Mouse (Mus musculus) hindbrain, embryonic 13.5 days (tissue): ENCODE measurements around the gene Mybpc3. TPM values are rescaled to one million over a fixed set of nuclear protein-coding genes. Genes with fewer than 3 reads are reported as not detected.
A peak's percentile ranks its signal among the peaks of the same experiment; 100 is the strongest.

Experiments used
- ATAC-seq: fragments of 200-750 bp; cut with Nextera tagmentation; 2 replicates; pipeline ENCODE4 v1.8.0; 2017; ENCODE audit warnings: moderate TSS enrichment; ENCODE audit not compliant: low FRiP score
- H3K27ac ChIP-seq: fragments of 300-500 bp; sonication (generic); 2 replicates; pipeline ENCODE4 v1.5.1; 2015; ENCODE audit warnings: inconsistent platforms, mild to moderate bottlenecking, moderate library complexity
- H3K27me3 ChIP-seq: fragments of 300-500 bp; sonication (generic); 2 replicates; pipeline ENCODE4 v1.6.1; 2015; ENCODE audit warnings: mild to moderate bottlenecking, inconsistent platforms
- H3K36me3 ChIP-seq: fragments of 300-500 bp; sonication (generic); 2 replicates; pipeline ENCODE4 v1.6.1; 2015; ENCODE audit warnings: mild to moderate bottlenecking, inconsistent platforms
- H3K4me1 ChIP-seq: fragments of 300-500 bp; sonication (generic); replicated peaks from 2 replicates; pipeline ENCODE4 v1.6.1; 2015; ENCODE audit warnings: inconsistent platforms
- H3K4me2 ChIP-seq: fragments of 300-500 bp; sonication (generic); 2 replicates; pipeline ENCODE4 v1.6.1; 2015; ENCODE audit warnings: inconsistent platforms, mild to moderate bottlenecking, moderate library complexity
- H3K4me3 ChIP-seq: fragments of 300-500 bp; sonication (generic); 2 replicates; pipeline ENCODE4 v1.5.1; 2015; ENCODE audit warnings: mild to moderate bottlenecking, inconsistent platforms
- H3K9ac ChIP-seq: fragments of 300-500 bp; sonication (generic); 2 replicates; pipeline ENCODE4 v1.6.1; 2015; ENCODE audit warnings: mild to moderate bottlenecking, inconsistent platforms
- H3K9me3 ChIP-seq: fragments of 300-500 bp; sonication (generic); 2 replicates; pipeline ENCODE4 v1.6.1; 2016; ENCODE audit warnings: inconsistent platforms
- WGBS: fragments of 180-500 bp; shearing (Covaris S2); methylation state at CpG from one replicate; pipeline ENCODE4 v1.1.7; 2015; 5-methylcytosine and 5-hydroxymethylcytosine counted together
- polyA plus RNA-seq: library from polyadenylated mRNA; unstranded; fragments of >200 nt; fragmentation: Nextera tagmentation; extraction: Ambion mirVana; gene quantifications from 2 replicates; pipeline ENCODE4 v1.2.1, GENCODE M21; 2015

The Mybpc3 gene
- polyA plus RNA-seq, 1 experiment from 2014 or later = 0.23 TPM

DNA sequence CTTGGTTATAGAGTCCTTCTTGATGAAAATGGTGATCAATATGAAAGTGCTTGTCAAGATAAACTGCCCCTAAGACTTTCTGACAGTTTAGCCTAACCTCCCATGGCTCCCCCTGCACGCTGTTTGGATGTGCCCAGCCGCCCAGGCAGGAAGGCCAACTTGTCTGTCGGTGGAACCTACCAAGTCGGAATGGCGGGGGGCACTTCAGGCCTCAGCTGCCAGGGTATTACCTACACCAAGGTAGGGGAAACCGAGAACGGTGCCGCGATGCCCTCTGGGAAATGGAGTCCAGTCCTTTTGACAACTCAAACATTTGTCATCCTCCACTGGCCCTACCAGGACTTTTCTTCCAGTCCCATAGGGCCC is 65.2 kb downstream of the Mybpc3 start:
- WGBS = 0% methylated on average over 9 of the region's 9 CpGs
- peak; percentile 98 for ATAC-seq
- H3K9ac ChIP-seq = peak overlapping the region; percentile 88
- no peaks in the 10 kb centered on the region for H3K9me3 ChIP-seq
- H3K4me3 ChIP-seq = peak overlapping the region; percentile 90
- peaks cover 36% of the 10 kb centered on the region for H3K4me1 ChIP-seq
- H3K27me3 ChIP-seq = no peaks in the 10 kb centered on the region
- peaks cover 7% of the 10 kb centered on the region for H3K36me3 ChIP-seq
- peak overlapping the region; percentile 95 for H3K27ac ChIP-seq
- H3K4me2 ChIP-seq = peak overlapping the region; percentile 78

DNA sequence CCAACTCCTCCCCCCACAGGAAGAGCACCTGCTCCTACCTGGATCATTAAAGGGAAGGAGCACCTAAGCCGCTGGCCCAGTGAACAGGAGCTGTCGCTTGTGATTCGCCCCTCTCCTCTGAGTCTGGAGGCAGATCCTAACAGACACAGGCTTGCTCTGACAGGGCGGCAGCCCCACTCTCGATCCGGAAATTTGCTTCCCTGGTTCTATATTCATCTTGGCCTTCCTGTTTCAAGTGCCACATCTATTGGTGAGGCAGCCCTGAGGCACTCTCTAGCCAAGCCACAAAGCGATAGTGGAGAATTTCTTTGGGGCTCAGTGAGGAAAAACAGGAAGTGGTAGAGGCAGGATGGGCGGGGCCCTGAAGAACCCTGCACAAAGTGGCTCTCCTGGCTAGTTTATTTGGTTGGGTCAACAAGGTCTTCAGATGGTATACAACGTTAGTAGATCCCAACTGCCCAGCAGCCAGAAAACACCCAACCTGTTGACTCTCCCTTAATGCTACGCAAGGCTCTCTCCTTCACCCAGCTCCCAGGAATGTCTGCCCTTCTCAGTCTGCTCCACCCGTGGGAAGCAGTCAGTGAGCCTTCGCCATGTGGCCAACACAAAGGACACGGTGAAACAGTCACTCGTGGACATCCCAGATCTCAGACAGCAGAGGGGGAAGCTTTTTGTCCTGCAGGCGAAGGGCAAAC is 65.9 kb downstream of the Mybpc3 start, which contains the start of gene Madd:
Madd (minus strand) TSS at position 127 of the 695 bp plus-strand sequence.
- H3K4me2 ChIP-seq = peak within 1 kb of the TSS; percentile 78
- peaks cover 3% of the 10 kb centered on the region; the same call in 1 of the 2 replicates for H3K36me3 ChIP-seq
- peak; percentile 1; the same call in 1 of the 2 replicates for ATAC-seq
- 71% methylated on average over 15 of the region's 15 CpGs for WGBS
- peak within 1 kb of the TSS; percentile 88 for H3K9ac ChIP-seq
- no peaks in the 10 kb centered on the region for H3K27me3 ChIP-seq
- H3K4me1 ChIP-seq = peaks cover 36% of the 10 kb centered on the region
- peak within 1 kb of the TSS; percentile 95 for H3K27ac ChIP-seq
- H3K9me3 ChIP-seq = no peaks in the 10 kb centered on the region
- H3K4me3 ChIP-seq = peak within 1 kb of the TSS; percentile 90

Other genes with a start within 250 kb of the Mybpc3 start
- 31.2 and 46.2 TPM in 2 replicates for gene C1qtnf4, start 232.3 kb upstream of the Mybpc3 start, polyA plus RNA-seq
- 56.2 and 61.6 TPM in 2 replicates for gene Kbtbd4, start 213.4 kb upstream of the Mybpc3 start, polyA plus RNA-seq
- gene Ndufs3, start 213.3 kb upstream of the Mybpc3 start, polyA plus RNA-seq = 212 and 215 TPM in 2 replicates
- 108 and 121 TPM in 2 replicates for gene Celf1, start 177.8 kb upstream of the Mybpc3 start, polyA plus RNA-seq
- gene Rapsn, start 82.5 kb upstream of the Mybpc3 start, polyA plus RNA-seq = 0.99 and 1.6 TPM in 2 replicates
- gene Psmc3, start 64.1 kb upstream of the Mybpc3 start, polyA plus RNA-seq = 238 and 241 TPM in 2 replicates
- gene Slc39a13, start 47.7 kb upstream of the Mybpc3 start, polyA plus RNA-seq = 28.1 and 29.4 TPM in 2 replicates
- gene Spi1, start 35.8 kb upstream of the Mybpc3 start, polyA plus RNA-seq = 3.5 and 3.9 TPM in 2 replicates
- 56.7 and 59.2 TPM in 2 replicates for gene Madd, start 65.7 kb downstream of the Mybpc3 start, polyA plus RNA-seq
- gene Nr1h3, start 84.7 kb downstream of the Mybpc3 start, polyA plus RNA-seq = 1.7 and 1.8 TPM in 2 replicates
- 38.0 and 41.3 TPM in 2 replicates for gene Acp2, start 84.7 kb downstream of the Mybpc3 start, polyA plus RNA-seq
- gene Ddb2, start 118.8 kb downstream of the Mybpc3 start, polyA plus RNA-seq = 14.1 and 15.2 TPM in 2 replicates
- 12.8 and 14.5 TPM in 2 replicates for gene Pacsin3, start 137.8 kb downstream of the Mybpc3 start, polyA plus RNA-seq
- 69.4 and 70.4 TPM in 2 replicates for gene Arfgap2, start 146.8 kb downstream of the Mybpc3 start, polyA plus RNA-seq